Mouse (Mus musculus): ENCODE data around the gene Sox5.

Sox5 gene

DNA sequence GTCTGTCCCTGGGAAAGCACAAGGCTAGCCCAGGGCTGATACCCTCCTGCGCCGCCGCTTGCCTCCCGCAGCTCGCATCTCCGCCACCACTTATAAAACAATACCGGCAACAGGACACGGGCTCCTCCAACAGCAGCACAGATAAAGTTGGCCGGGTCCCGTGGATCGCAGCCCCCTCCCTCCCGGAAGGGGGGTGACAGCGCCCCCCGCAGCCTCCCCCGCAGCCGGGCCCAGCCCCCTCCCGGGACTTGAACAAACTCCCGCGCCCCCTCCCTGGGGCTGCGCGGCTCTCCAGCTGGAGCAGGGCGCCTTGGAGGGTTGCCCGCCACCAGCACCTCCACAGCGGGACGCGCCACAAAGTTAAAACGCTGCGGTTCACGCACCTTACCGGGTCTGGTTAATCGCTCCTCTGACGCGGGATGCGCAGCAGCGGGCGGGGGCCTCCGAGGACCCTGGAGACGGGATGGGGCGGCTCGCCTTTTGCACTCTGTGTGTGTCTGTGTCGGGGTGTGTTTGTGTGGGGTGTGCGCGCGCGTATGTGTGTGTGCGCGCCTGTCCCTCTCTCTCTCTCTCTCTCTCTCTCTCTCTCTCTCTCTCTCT lies at the start of gene Sox5:
Sox5 (minus strand) TSS at position 547 of the 600 bp plus-strand sequence.
- in situ Hi-C loops (cut with MboI, MseI): no loop called here

DNA sequence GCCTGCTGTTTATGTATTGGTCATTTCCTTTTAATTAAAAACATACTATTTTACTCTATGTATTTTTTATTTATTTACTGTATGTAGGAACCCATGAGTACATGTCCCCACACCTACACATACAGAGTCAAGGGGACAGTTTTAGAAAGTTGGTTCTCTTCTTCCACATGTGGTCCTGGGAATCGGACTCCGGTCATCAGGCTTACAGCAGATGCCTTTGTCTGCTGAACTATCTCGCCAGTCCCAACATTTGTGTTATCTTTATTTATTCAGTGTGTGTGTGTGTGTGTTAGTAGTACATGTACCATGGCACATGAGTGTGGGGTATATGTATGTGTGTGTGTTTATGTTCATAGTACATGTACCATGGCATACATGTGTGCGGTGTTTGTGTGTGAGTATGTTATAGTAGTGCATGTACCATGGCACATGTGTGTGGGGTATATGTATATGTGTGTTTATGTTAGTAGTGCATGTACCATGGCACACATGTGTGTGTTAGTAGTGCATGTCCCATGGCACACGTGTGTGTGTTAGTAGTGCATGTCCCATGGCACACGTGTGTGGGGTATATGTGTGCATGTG lies 43.3 kb upstream of the Sox5 start:
- in situ Hi-C loops (cut with MboI, MseI): no loop called here

DNA sequence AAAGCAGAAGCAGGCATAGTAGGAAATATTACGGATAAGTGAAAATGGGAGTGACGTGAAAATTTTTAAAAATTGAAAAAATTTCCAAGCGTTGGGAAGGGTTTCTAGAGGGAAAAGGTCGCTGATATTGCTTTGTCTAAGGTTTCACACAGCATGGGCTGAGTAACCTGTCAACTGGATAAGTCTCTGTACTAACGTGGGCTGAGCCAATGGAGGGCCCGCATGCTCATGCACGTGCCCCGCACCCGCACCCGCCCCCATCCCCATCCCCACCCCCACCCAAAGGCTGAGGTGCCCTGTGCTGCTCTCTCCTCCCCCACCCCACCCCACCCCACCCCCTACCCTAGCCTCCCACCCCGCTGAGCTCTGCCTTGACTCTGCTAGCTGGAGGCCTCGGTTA lies 42.4 kb upstream of the Sox5 start:
- in situ Hi-C loops (cut with MboI, MseI): no loop called here

DNA sequence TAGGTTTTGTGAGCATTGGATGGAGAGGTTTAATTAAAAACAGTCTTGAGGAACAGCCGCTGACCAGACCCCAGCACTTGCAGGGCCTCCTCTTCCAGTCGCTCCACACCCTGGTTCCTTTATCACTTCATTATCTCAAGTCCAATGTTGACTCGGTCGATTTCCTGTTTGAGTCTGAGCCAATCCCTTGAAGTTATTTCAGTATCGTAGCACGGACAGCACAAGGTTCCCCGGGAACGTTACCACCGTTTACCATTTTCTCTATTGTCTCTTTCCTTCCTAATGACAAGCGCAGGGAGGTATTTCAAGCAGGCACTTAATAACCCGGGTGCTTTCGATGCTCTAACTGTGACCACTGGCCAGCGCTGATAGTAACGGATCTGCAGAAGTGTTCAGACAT lies 40.8 kb upstream of the Sox5 start:
- in situ Hi-C loops (cut with MboI, MseI): no loop called here

DNA sequence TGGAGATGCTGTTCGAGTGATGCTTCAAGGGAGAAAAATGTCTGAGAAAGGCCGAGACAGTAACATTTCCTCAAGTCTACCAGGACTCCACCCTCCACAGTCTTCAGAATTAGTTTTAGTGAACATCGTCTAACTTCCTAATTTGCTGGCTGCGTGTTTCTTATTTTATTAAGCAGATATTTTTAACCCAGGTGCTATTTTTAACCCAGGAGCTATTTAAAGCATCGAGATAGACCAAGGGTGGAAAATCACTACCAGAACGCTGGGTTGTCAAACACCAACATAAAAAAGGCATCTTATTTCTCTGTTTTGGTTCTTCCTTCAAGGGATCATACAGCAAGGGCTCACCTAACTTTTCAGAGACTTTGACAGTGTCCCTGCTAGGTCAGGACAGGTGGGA lies 39.2 kb upstream of the Sox5 start:
- in situ Hi-C loops (cut with MboI, MseI): no loop called here

DNA sequence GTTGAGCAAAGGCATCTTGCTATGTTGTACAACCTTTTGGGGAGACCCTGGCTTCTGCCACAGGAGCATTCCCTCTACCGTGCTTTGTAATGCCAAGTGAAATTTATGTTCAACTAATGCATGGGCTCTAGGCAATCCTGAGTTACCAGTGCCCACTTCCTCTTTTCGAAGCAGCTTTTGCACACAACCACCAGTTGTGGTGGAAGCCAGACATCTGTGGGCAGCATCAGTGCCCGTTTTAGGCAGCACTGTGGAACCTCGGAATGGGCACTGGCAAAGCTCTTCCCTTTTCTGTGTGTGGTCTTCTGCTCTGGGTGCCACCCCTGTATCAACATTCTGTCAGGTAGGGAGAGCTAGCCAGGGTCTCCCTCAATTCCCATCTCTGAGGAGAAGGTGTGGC lies 36.2 kb upstream of the Sox5 start:
- in situ Hi-C loops (cut with MboI, MseI): no loop called here

DNA sequence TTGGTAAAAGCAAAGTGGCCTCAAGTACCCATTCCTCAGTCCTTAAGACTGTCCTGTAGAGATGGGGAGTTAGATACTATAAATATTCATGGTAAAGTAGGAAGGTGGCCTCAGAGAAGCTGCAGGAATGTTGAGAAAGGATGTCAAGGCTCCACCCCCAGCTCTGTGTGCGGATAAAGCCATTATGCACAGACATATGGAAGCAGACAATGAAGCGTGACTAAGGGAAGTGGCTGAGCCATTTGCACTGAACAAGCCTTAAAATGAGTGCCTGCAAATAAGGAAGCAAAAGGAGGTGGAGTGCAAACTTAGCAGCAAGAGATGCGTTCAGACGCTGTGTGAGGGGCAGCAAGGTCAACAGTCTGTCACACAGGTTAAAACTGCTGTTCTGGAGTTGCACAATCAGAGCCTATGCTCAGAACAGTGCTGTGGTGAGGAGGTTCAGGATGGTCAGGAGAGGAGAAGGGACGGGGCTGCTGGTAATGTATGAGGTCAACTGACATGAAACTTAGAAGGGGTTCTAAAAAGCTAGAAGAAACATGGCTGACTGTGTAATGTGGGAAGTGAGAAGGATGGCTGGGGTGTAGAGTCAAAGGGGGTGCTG lies 35.7 kb upstream of the Sox5 start:
- in situ Hi-C loops (cut with MboI, MseI): no loop called here

DNA sequence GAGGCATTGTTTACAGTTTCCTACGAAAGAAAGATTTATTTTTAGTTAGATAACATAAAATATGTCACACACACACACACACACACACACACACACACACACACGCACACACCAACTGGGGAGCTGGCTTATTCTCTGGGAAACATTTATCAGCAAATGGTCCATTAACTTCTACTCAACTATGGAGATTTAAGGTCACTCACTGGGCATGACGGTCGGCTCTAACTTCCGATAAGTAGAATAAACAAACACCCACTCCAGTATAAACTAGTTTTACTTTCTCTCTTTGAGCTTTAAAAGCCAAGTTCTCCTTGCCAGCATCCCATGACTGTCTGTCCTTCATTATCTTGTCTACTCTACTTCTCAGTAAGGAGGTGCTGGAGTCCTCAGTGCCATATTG lies 33.8 kb upstream of the Sox5 start:
- in situ Hi-C loops (cut with MboI, MseI): no loop called here

DNA sequence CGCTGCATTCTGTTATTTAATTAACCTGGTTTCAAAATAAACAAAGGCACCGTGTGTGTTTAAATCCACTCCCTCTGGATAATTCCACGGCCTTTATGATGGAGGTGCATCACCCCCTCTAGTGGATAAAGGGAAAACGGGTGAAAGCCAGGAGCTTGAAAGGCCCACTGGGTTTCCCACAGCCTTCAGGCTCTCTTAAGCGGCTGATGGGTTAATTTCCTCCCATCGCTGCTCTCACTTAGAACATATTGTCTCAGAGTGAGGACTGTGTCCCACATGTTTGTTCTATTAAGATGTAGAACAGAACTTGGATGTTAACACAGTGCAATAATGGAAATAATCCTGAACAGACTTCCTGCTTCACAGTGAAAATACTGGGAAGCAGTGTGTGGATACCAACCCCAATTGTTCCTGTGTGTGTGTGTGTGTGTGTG lies 33.2 kb upstream of the Sox5 start:
- in situ Hi-C loops (cut with MboI, MseI): no loop called here

DNA sequence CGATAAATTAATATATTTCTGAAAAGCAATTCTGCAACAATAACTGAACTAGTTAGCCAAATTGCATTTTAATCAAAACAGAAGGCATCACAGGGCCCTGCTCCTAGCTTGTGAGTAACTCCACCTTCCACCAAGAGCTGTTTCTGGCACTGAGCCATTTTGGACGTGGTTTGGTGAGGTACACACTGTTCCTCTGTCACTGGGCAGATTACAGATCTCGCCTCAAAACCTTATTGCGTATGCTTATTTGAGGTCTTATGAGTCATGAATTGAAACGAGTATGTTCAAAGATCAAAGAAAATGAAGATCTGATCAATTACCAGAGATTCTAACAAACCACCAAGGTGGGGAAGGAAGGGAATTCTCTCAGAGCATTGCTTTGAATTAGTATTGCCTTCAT lies 22.5 kb upstream of the Sox5 start:
- in situ Hi-C loops (cut with MboI, MseI): no loop called here

DNA sequence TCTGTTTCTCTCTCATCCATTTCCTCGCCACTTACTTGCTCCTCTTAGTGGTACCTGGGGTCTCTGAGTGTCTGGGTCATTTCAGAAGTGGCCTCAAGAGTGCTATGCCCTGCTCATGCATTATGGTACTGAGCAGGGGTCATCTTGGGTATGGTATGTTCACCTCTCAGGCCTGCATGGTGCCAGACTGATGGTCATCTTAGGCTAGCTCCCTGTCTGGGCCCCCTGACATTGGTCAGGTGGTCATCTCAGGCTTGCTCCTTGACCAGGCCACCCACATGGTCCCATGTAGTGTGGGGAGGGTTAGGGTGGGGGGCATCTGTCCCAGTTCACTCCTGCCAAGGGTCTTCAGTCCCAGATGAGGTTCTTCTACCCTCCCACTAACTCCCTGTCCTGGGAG lies 21.3 kb upstream of the Sox5 start:
- in situ Hi-C loops (cut with MboI, MseI): no loop called here

DNA sequence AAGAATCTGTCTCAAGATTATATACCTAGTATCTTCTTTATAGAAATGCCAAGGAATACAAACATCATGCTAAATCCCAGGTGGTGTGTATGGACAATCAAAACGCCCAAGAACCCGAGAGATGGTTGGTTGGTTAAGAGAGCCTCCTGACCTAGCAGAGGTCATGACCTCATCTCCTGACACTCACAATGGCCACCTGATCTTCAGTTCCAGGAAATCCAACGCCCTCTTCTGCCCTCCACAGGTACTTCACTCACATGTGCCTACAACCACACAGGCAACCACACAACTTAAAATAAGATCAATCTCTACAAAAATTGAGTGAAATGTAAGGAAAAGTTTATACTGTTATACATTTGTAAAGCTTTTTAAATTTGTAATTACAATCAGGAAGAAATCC lies 12.6 kb upstream of the Sox5 start:
- in situ Hi-C loops (cut with MboI, MseI): no loop called here

DNA sequence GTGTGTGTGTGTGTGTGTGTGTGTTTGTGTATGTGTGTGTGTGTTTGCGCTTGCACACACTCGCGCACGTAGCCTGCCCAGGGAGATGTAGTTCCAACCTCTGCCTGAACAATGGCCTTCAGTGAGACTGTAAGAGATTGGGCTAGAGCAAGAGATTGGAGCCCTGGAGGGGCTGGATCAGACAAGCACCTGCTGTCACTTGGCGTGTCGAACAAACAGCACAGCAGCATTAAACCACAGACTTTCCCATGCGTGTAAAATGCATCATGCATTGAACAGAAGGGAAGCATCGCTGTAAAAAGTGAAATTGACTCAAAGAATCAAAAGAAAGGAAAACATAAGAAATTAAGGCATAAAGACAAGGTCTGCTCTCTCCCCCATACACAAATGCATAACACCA lies 11.1 kb upstream of the Sox5 start:
- in situ Hi-C loops (cut with MboI, MseI): no loop called here

DNA sequence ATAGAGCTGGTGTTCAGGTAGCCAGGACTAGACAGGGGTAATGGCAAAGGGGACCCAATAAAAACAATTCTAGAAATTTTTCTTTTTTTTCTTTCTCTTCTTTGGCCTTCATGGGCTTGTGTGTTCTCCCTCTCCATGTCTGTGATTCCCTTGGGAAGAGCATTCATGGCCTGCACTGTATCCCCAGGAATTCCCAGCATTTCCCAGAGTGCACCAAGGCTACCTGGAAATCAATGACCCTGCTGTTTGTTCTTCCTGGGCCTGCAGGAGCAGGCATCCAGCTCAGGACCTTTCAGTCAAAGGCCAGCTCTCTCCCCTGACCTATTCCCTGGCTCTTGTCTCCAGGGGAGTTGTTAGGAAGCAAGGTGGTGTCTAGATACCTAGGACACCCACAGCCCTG lies 1.5 kb upstream of the Sox5 start:
- in situ Hi-C loops (cut with MboI, MseI): no loop called here

DNA sequence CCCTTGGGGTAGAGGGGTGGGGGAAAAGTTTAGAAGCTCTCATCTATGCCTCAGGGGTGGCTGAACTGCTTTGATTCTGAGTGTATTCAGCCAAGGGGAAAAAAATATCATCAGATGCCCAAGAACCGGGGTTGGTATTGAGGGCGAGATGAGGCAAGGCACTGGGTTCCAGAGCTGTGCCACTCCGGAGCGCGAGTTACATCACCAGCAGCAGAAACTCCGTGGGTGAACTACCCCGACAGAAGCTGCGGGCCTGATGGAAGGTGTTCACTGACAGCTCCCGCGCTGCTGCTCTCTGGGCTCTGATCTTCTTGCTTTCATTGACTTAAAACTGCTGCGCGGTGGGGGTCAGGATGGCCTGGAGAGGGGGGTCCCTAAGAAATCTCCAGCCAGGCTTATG lies 1.1 kb upstream of the Sox5 start:
- in situ Hi-C loops (cut with MboI, MseI): no loop called here

DNA sequence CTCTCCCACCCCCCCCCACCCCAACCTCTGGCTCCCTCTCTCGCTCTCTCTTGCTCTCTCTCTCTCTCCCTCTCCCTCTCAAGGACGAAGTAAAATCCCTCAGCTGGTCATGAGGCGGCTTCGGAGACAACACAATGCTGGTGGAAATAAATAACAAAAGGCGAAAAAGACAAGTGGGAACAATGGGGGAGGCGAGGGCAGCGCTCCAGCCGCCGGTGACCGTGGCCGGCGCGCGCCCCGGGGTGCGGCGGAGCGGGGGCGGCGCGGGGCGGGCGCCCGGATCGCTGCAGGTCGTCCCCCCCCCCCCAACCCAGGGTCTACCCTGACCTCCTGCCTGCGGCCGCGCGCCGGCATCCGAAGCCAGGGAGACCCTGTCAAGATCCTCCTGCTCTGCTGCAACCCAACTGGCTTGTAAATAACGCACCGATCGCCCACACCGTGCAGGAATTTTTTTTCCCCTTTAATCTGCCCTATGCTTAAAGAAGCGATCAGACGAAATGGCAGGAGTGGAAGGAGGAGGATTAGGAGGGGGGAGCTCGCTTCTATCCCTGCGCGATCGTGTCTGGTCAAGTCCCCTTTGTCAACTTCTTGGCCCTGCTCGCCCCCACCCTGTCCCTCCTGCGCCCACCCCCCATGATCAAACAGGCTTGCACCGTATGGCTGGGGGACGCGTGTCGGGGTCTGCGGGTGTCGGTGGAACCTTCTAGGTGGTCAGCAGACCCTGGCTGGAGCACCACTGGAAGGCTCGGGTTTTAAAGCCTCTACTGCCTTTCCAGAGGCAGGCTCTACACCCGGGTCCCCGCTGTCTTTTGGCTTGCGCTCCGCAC lies 467 bp upstream of the Sox5 start:
- in situ Hi-C loops (cut with MboI, MseI): no loop called here

DNA sequence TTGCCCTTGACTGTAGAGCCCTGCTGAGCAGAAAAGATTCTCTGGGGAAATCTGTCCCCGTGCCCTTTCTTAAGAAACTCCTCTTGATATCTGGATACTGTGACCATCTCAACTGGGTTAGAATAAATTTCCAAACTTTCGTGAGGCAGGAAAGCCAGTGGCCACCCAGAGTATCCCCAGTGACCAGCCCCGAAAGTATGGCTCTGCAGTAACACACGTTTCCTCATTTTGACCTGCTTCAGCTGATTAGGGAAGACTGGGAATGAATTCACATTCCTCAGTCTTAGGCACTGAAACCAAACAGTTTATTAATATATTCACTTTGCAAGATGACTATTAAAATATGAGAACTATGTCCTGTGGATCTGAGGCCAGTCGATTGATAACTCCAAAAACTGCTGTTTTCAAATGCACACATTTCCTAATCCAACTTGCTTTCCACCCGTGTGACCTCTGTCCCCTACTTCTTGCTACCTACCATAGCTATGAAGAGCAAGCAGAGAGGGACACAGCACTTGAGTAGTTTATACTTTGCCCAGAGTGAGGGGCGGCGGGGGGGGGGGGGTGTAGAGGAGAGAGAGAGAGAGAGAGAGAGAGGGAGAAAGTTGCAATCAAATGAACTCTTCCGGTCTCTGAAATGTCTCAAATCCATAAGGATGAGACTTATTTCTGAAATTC lies 1.0 kb downstream of the Sox5 start:
- in situ Hi-C loops (cut with MboI, MseI): no loop called here

DNA sequence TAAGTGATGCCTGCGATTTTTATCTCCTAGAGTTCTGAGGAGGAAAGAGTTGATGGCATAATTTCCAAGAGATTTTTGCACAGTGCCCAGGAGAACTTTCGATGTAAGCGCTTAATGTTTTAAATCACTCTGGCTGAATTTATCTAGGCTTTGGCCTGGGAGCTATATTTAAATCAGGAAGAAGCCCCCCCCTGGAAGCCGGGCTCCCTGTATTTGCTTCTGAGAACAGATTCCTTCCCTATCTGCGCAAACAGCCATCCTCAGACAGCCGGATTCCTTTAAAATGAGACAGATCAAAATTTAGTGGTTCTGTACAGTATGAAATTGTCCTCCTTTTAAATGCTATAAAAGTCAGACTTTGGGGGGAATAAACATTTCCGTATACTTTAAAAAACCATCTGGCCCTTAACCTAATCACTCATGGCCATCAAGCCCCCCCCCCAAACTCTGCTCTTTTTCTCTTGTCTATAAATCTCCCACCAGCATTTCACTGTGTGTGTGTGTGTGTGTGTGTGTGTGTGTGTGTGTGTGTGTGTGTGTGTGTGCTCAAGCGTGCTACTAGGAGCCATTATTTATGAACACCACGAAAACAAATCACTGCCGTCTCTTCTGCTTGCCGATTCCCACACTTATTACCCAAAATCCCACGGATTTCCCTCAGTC lies 1.7 kb downstream of the Sox5 start:
- in situ Hi-C loops (cut with MboI, MseI): no loop called here

DNA sequence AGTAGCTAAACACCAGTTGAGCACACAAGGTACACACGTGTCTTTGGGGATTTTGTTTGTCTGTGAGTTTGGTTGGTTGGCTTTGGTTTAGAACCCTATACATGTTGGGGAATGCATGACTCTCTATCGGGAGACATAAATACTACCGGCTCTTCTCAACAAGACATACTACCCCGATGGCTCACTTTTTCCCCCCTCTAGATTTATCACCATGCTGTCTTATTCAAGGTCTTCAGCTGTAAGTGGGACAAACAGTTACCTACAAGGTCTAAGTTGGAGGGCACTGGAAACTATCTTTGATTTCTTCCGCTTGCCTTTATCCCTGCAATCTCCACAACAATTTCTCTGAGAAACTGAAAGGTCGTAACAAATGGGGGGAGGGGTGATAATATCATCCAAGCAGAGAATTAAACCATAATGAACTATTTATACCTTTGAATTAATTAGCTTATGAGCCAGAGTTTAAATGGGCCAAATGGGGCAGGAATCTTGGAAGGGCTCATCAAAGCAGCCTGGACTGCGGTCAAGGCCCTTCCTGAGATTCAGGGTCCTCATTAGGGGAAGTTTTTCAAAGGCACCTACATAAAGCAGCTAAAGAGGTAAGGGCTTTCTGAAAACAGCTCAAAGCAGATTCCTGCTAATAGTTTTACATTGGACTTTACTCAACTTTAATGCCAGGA lies 4.3 kb downstream of the Sox5 start:
- in situ Hi-C loops (cut with MboI, MseI): no loop called here

DNA sequence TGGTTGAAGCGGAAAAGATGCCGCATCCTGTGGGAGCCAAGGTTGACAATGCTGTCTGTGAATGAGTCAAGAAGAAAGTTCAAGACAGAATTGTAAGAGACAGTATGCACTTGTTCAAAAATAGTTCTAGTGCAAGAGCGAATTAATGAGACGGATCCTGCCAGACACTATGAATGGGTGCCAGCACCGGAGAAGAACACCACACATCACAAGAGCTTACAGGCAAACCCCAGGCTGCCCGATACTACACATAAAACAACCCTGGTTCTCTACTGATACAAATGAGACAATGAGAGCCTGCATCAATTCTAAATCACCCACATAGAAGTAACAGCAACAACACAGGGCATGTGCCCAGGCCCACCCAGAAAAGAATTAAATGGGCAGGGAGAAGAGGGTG lies 8.0 kb downstream of the Sox5 start:
- in situ Hi-C loops (cut with MboI, MseI): no loop called here

DNA sequence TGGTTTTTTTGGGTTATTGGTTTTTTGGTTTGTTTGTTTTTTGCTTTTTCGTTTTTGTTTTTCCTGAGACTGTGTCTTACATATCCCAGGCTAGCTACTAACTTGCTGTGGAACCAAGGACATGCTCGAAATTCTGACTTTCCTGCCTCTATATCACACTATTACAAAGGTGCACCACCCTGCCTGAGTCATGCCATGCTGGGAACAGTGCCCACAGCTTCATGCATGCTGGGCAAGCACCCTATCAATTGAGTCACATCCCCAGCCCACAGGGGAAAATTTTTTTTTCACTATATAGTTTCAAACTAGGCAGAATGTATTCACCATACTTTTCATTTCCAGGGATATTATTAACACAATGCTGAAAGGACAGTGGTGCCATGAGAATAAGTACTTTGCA lies 8.8 kb downstream of the Sox5 start:
- in situ Hi-C loops (cut with MboI, MseI): no loop called here
